Mouse (Mus musculus): ENCODE results near the gene Nadk. TPM values are rescaled to one million over a fixed set of nuclear protein-coding genes. Genes with fewer than 3 reads are reported as not detected.

The Nadk gene
- polyA plus RNA-seq (2015; fragmentation: Illumina TruSeq; extraction: RNeasy Lipid Tissue Mini Kit (QIAGEN cat#74804); ENCODE audit: low read depth, low replicate concordance): 56.7 TPM

DNA sequence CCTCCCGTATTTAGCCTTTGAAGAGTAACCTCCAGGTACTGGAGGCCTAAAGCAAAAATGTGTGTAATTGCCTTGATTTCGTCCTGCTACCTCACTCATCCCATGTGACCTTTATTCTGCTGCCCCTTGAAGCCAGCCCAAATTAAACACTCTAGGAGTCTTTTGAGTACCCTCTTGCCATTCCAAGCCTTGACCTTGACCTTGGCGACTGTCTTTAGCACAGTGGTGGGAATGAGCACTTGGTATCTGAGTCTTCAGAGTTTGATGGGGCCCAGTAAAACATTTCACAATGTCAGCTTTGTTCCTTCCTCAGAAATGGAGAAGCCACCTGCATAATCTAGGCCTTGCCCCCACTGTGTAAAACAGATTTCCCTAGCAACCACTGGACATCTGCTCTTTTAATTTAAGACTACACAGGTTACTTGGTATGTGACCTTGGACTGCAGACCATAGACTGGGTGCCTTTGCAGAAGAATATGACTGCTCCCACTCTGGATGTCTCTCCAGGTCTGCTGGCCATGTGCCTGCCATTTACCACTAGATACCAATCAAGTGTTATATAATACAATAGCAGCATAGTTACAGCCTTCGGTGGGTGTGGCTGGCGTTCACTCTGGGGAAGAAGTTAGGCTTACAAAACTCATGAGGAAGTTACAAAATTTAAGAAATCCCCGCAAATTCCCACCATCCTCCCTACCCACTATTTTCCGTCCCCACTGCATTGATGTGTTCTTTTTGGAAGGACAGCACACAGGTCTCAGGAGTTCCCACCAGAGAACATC lies at the start of gene Nadk:
Nadk (plus strand) TSS at position 718 of the 782 bp plus-strand sequence.

DNA sequence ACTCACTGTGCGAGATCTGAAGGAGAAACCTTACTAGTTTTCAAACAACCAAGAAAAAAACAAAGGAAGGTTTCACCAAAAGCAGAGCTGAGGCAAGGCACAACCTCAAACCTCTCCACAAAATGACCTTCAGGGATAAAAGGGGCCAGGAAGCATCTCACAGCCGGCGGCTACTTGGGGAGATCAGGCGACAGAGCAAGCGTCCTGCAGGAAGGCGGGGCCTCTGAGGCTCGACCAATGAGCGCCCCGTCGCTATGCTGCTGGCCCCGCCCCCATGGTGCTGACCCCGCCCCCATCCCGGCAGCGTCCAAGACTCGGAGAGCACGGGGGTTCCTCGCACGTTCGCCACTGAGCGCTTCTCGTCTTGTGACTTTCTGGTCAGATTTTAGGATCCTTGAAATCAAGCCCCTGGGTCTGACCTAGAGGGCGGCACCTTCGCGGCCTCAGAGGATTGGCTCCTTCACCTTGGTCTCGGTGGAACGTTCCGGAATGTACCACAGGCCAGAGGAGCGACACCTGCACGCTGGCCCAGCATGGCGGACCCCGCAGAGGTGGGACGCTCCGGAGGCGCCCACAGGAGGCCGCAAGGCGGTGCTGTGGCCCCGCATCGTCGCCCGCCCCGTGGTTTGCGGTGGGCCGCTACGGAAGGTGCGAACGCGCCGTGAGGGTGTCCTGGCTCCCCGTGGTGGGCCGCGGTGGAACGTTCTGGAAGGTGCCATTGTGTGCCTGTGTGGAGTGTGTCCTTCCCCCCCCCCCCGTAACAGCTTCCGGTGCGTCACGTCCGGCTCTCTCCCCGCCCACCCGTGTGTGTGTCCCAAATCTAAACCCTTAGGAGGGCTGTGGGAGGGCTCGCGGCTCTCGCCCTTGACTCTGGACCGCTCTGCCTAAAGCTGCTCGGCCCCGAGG lies 39.2 kb downstream of the Nadk start, which contains the start of gene Slc35e2:
Slc35e2 (plus strand) TSS at position 326 of the 906 bp plus-strand sequence.

DNA sequence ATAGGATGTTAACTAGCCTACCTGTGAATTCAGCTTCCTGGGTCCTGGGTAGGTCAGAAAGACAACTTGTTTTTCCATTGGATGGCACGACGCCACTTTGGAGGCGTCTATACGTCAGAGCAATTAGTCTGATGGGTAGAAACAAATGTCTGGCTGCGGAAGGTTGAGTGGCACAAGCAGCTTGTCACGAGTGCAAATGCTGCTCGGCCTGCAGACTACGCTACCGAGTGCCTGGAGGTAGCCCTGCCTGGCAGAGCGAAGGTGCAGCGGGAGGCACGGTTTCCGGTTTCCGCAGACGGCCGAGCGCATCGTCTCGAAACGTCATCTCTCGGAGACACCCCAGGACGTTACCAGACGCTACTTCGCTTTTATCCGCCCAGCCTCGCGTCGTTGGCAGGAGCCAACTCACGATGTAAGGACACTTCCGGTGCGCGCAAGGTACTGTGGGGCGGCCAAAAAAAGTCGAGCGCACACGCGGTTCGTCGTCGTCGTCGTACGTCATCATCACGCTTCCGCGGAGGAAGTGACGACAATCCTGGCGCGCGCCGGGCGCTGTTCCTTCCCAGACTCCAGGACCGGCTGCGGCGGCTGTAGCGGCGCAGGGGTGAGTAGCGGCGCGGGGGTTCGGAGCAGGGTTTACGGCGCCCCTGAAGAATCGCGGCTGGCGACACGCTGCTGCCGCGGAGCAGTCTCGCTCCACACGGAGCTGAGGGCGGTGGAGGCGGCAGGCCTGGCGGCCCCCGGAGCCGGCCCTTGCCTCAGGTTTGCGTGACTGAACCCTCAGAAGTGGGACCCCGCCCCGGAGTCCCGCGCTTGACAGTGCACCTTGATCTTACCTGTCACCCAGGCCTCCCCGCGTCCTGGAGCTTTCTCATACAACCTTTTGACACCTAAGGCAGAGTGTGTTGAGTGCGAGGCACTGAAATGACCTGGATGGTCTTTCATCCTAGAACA lies 62.4 kb downstream of the Nadk start, which contains the start of gene Cdk11b:
Cdk11b (plus strand) TSS at position 517 of the 954 bp plus-strand sequence.

Other genes starting within 250 kb of the Nadk start
- 225 TPM for gene Prkcz, start 201.0 kb upstream of the Nadk start, polyA plus RNA-seq (2015; fragmentation: Illumina TruSeq; extraction: RNeasy Lipid Tissue Mini Kit (QIAGEN cat#74804); ENCODE audit: low read depth, low replicate concordance)
- 96.0 TPM for gene Gabrd, start 164.3 kb upstream of the Nadk start, polyA plus RNA-seq (2015; fragmentation: Illumina TruSeq; extraction: RNeasy Lipid Tissue Mini Kit (QIAGEN cat#74804); ENCODE audit: low read depth, low replicate concordance)
- gene Cfap74, start 153.2 kb upstream of the Nadk start, polyA plus RNA-seq (2015; fragmentation: Illumina TruSeq; extraction: RNeasy Lipid Tissue Mini Kit (QIAGEN cat#74804); ENCODE audit: low read depth, low replicate concordance): 15.4 TPM
- gene Tmem52, start 93.3 kb upstream of the Nadk start, polyA plus RNA-seq (2015; fragmentation: Illumina TruSeq; extraction: RNeasy Lipid Tissue Mini Kit (QIAGEN cat#74804); ENCODE audit: low read depth, low replicate concordance): 1.1 TPM
- gene Gnb1, start 71.0 kb upstream of the Nadk start, polyA plus RNA-seq (2015; fragmentation: Illumina TruSeq; extraction: RNeasy Lipid Tissue Mini Kit (QIAGEN cat#74804); ENCODE audit: low read depth, low replicate concordance): 592 TPM
- 19.6 TPM for gene Slc35e2, start 39.0 kb downstream of the Nadk start, polyA plus RNA-seq (2015; fragmentation: Illumina TruSeq; extraction: RNeasy Lipid Tissue Mini Kit (QIAGEN cat#74804); ENCODE audit: low read depth, low replicate concordance)
- 61.1 TPM for gene Cdk11b, start 62.5 kb downstream of the Nadk start, polyA plus RNA-seq (2015; fragmentation: Illumina TruSeq; extraction: RNeasy Lipid Tissue Mini Kit (QIAGEN cat#74804); ENCODE audit: low read depth, low replicate concordance)
- not detected for gene Gm10563, start 83.0 kb downstream of the Nadk start, polyA plus RNA-seq (2015; fragmentation: Illumina TruSeq; extraction: RNeasy Lipid Tissue Mini Kit (QIAGEN cat#74804); ENCODE audit: low read depth, low replicate concordance)
- gene Mmp23, start 91.0 kb downstream of the Nadk start, polyA plus RNA-seq (2015; fragmentation: Illumina TruSeq; extraction: RNeasy Lipid Tissue Mini Kit (QIAGEN cat#74804); ENCODE audit: low read depth, low replicate concordance): 2.3 TPM
- 74.7 TPM for gene Mib2, start 106.8 kb downstream of the Nadk start, polyA plus RNA-seq (2015; fragmentation: Illumina TruSeq; extraction: RNeasy Lipid Tissue Mini Kit (QIAGEN cat#74804); ENCODE audit: low read depth, low replicate concordance)
- 23.6 TPM for gene Fndc10, start 132.0 kb downstream of the Nadk start, polyA plus RNA-seq (2015; fragmentation: Illumina TruSeq; extraction: RNeasy Lipid Tissue Mini Kit (QIAGEN cat#74804); ENCODE audit: low read depth, low replicate concordance)
- 141 TPM for gene Ssu72, start 142.4 kb downstream of the Nadk start, polyA plus RNA-seq (2015; fragmentation: Illumina TruSeq; extraction: RNeasy Lipid Tissue Mini Kit (QIAGEN cat#74804); ENCODE audit: low read depth, low replicate concordance)
- 47.3 TPM for gene Tmem240, start 172.4 kb downstream of the Nadk start, polyA plus RNA-seq (2015; fragmentation: Illumina TruSeq; extraction: RNeasy Lipid Tissue Mini Kit (QIAGEN cat#74804); ENCODE audit: low read depth, low replicate concordance)
- gene Atad3a, start 198.7 kb downstream of the Nadk start, polyA plus RNA-seq (2015; fragmentation: Illumina TruSeq; extraction: RNeasy Lipid Tissue Mini Kit (QIAGEN cat#74804); ENCODE audit: low read depth, low replicate concordance): 50.0 TPM
- gene Vwa1, start 212.3 kb downstream of the Nadk start, polyA plus RNA-seq (2015; fragmentation: Illumina TruSeq; extraction: RNeasy Lipid Tissue Mini Kit (QIAGEN cat#74804); ENCODE audit: low read depth, low replicate concordance): 23.2 TPM
- 62.7 TPM for gene Tmem88b, start 223.5 kb downstream of the Nadk start, polyA plus RNA-seq (2015; fragmentation: Illumina TruSeq; extraction: RNeasy Lipid Tissue Mini Kit (QIAGEN cat#74804); ENCODE audit: low read depth, low replicate concordance)
- gene Ankrd65, start 228.1 kb downstream of the Nadk start, polyA plus RNA-seq (2015; fragmentation: Illumina TruSeq; extraction: RNeasy Lipid Tissue Mini Kit (QIAGEN cat#74804); ENCODE audit: low read depth, low replicate concordance): not detected
- gene Mrpl20, start 240.5 kb downstream of the Nadk start, polyA plus RNA-seq (2015; fragmentation: Illumina TruSeq; extraction: RNeasy Lipid Tissue Mini Kit (QIAGEN cat#74804); ENCODE audit: low read depth, low replicate concordance): 214 TPM